Mouse (Mus musculus): ENCODE measurements at regions not wholly inside any gene's neighbourhood (a gene's known extent, or its start where the extent isn't known, plus 50 kb on each side); places are given as distances from the start of the nearest gene placed in this dataset.

GRCm38 (mm10) chr17:83052613-83053140, 162.4 kb upstream of the Pkdcc start:
- TF ChIP-seq USF1 (IDR thresholded peaks at IDR 0.05; ENCODE audit: low read depth, low read length) = no peak
- no peak for TF ChIP-seq PAX5 (IDR thresholded peaks at IDR 0.05; ENCODE audit: low read length)
- TF ChIP-seq ZKSCAN1 (IDR thresholded peaks at IDR 0.05; ENCODE audit: borderline replicate concordance, low read depth, low read length) = no peak
- no peak for TF ChIP-seq POLR2A (IDR thresholded peaks at IDR 0.05; ENCODE audit: low read depth, low read length)
- TF ChIP-seq MEF2A (IDR thresholded peaks at IDR 0.05; ENCODE audit: borderline replicate concordance, low read depth, low read length) = no peak
- TF ChIP-seq NELFE (IDR thresholded peaks at IDR 0.05; ENCODE audit: low read depth, low read length) = no peak
- TF ChIP-seq CTCF (conservative IDR thresholded peaks at IDR 0.05 in 1 of 2, IDR thresholded peaks at IDR 0.05 in 1 of 2; ENCODE audit: low read depth in 2 of 2, low read length in 2 of 2) = no peak
- no peak for TF ChIP-seq HCFC1 (IDR thresholded peaks at IDR 0.05; ENCODE audit: low read depth, low read length)

Measured in CH12.LX (cell line).